Mouse (Mus musculus) G1E (cell line): ENCODE measurements around the gene Nup160.

Experiments
- CTCF ChIP-seq: IDR thresholded peaks from 2 replicates; pipeline ENCODE4 v1.5.1; 2012; ENCODE audit warnings: low read depth, low read length, inconsistent platforms, mixed read lengths
- GATA1 ChIP-seq: IDR thresholded peaks from 2 replicates; pipeline ENCODE4 v1.6.1; 2012; ENCODE audit warnings: borderline replicate concordance, low read length, inconsistent platforms, mixed read lengths
- GATA2 ChIP-seq: IDR thresholded peaks from 2 replicates; pipeline ENCODE4 v1.6.1; 2012; ENCODE audit warnings: low read depth, low read length, inconsistent platforms, borderline replicate concordance
- TAL1 ChIP-seq: conservative IDR thresholded peaks from 2 replicates; pipeline ENCODE4 v1.6.1; 2012; ENCODE audit warnings: low read depth, low read length, inconsistent platforms, mixed read lengths

DNA sequence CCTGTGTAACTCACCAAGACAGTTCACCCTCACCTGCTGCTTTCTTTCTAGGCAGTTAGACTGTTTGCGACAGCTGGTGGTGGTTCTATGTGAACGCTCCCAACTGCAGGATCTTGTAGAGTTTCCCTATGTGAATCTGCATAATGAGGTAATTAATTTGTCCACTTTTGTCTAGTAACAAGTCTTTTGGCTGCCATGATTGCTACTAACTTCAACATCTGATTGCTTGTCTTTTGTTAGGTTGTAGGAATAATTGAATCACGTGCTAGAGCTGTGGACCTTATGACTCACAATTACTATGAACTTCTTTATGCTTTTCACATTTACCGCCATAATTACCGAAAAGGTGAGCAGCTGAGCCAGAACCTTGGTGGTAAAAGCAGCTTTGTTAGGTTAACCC is 40.9 kb downstream of the Nup160 start:
- TF ChIP-seq CTCF, result no peak
- no peak for TF ChIP-seq GATA1
- TF ChIP-seq TAL1, result no peak
- no peak for TF ChIP-seq GATA2
